Mouse (Mus musculus): ENCODE data around the gene 1700020D05Rik.

GRCm38 (mm10) chr19:5483386-5484359, 19.9 kb downstream of the 1700020D05Rik start:
- TF ChIP-seq CTCF (IDR thresholded peaks at IDR 0.05; ENCODE audit: low read depth) (no peak), EP300 (IDR thresholded peaks at IDR 0.05; ENCODE audit: low read depth) (no peak)

Data from heart, postnatal 0 days (tissue).